17 mouse cellular contexts compared by ENCODE assay signal in genomic region chr19:30625391-30625790, GRCm38 (mm10).
DNase-seq lines count a peak whose midpoint lies in the region; ATAC-seq and TF ChIP-seq lines count a peak whose summit lies in the region.
"Had no signal": no experiment of that assay in that cellular context is flagged by ENCODE, and none has a peak within 500 bp of the region (broad histone marks: within the 10 kb centered on the region; RNA-seq: fewer than 3 reads in every experiment).

No protein-coding gene starts in this region.

- no peaks in the 10 kb centered on the region for H3K27me3 ChIP-seq in heart, embryonic 10.5 days (ENCODE audit: insufficient read depth, poor library complexity, severe bottlenecking)
- H3K27me3 ChIP-seq: CH12.LX; embryonic facial prominence, embryonic 12.5 days; lung, embryonic 15.5 days; megakaryocyte, embryonic 14.5 days; neural tube, embryonic 13.5 days had no signal

- WGBS in heart, embryonic 10.5 days = 22% methylated on average over 2 of the region's 2 CpGs

- H3K4me3 ChIP-seq in gastrocnemius, adult 2 months = peak overlapping the region; percentile 69
- H3K4me3 ChIP-seq in heart, embryonic 10.5 days = peak overlapping the region; percentile 45
- no peak overlapping the region for H3K4me3 ChIP-seq in left cerebral cortex, adult 2 months
- H3K4me3 ChIP-seq: embryonic facial prominence, embryonic 12.5 days; forebrain, embryonic 10.5 days; lung, embryonic 15.5 days; megakaryocyte, embryonic 14.5 days; neural tube, embryonic 13.5 days had no signal

- H3K27ac ChIP-seq in gastrocnemius, adult 2 months = peak overlapping the region; percentile 88
- peak overlapping the region; percentile 74; the same call in 1 of the 2 replicates for H3K27ac ChIP-seq in heart, embryonic 10.5 days
- no peak overlapping the region for H3K27ac ChIP-seq in left cerebral cortex, adult 2 months
- H3K27ac ChIP-seq: embryonic facial prominence, embryonic 12.5 days; forebrain, embryonic 10.5 days; lung, embryonic 15.5 days; neural tube, embryonic 13.5 days had no signal

- H3K36me3 ChIP-seq in heart, embryonic 10.5 days = no peaks in the 10 kb centered on the region
- H3K36me3 ChIP-seq: embryonic facial prominence, embryonic 12.5 days; forebrain, embryonic 10.5 days; lung, embryonic 15.5 days; neural tube, embryonic 13.5 days had no signal

- H3K4me1 ChIP-seq in heart, embryonic 10.5 days = peaks cover 21% of the 10 kb centered on the region
- H3K4me1 ChIP-seq: embryonic facial prominence, embryonic 12.5 days; lung, embryonic 15.5 days; megakaryocyte, embryonic 14.5 days; neural tube, embryonic 13.5 days had no signal

- no peak for TF ChIP-seq CTCF in gastrocnemius, adult 2 months (IDR thresholded peaks at IDR 0.05)
- TF ChIP-seq CTCF in left cerebral cortex, adult 2 months (IDR thresholded peaks at IDR 0.05) = no peak

- peak; percentile 15 for DNase-seq in embryo, embryonic 10.5 days (ENCODE audit: low spot score)
- DNase-seq in embryo, embryonic 9.5 days (ENCODE audit: extremely low spot score) = no peak
- DNase-seq in gastrocnemius, adult 2 months = peak; percentile 67
- DNase-seq in heart, embryonic 10.5 days (ENCODE audit: low spot score) = no peak
- DNase-seq in heart, postnatal 14 days = peak; percentile 8 to 40
- DNase-seq in left cerebral cortex, postnatal 14 days (ENCODE audit: low spot score in 2 of 2) = no peak
- no peak for DNase-seq in left cerebral cortex, adult 2 months (ENCODE audit: extremely low spot score in 1 of 2, low spot score in 2 of 2)
- DNase-seq: adrenal gland, postnatal 25 days; cerebellum, adult 9-11 months; thymus, adult 2 months had no signal

- ATAC-seq in megakaryocyte progenitor cell, adult 5-6 weeks (replicated peaks; ENCODE audit: poor library complexity) = no peak

- no peaks in the 10 kb centered on the region for H3K9me3 ChIP-seq in heart, embryonic 10.5 days
- H3K9me3 ChIP-seq: embryonic facial prominence, embryonic 12.5 days; forebrain, embryonic 10.5 days; lung, embryonic 15.5 days; megakaryocyte, embryonic 14.5 days; neural tube, embryonic 13.5 days had no signal

- intact Hi-C loops in gastrocnemius, adult 2 months (cut with DNase I) = no loop called here
- intact Hi-C loops in heart, postnatal 14 days (cut with DNase I) = no loop called here
- intact Hi-C loops in left cerebral cortex, postnatal 14 days (cut with DNase I) = no loop called here
- intact Hi-C loops in left cerebral cortex, adult 2 months (cut with DNase I) = no loop called here

Comparison
In these comparisons a context has a peak if more than half of its experiments do, and no peak if none do; other contexts are left out.
1. DNase-seq: peak in embryo, embryonic 10.5 days (single experiment), gastrocnemius, adult 2 months (single experiment) and heart, postnatal 14 days (2 of 2); none in embryo, embryonic 9.5 days (single experiment), heart, embryonic 10.5 days (single experiment), left cerebral cortex, postnatal 14 days (0 of 2) and left cerebral cortex, adult 2 months (0 of 2).